Mouse (Mus musculus): ENCODE data around the gene Hcfc1r1. TPM values are rescaled to one million over a fixed set of nuclear protein-coding genes. Genes with fewer than 3 reads are reported as not detected.

Hcfc1r1 gene
- polyA plus RNA-seq, 1 experiment from 2014 or later, result 147 TPM

Other genes starting within 250 kb of the Hcfc1r1 start
- gene Vmn2r117, start 193.9 kb upstream of the Hcfc1r1 start, polyA plus RNA-seq (2014; fragmentation: Nextera tagmentation; extraction: Ambion mirVana), result not detected in 2 replicates
- 16.9 and 19.8 TPM in 2 replicates for gene Zfp213, start 109.4 kb upstream of the Hcfc1r1 start, polyA plus RNA-seq (2014; fragmentation: Nextera tagmentation; extraction: Ambion mirVana)
- gene Zfp13, start 74.1 kb upstream of the Hcfc1r1 start, polyA plus RNA-seq (2014; fragmentation: Nextera tagmentation; extraction: Ambion mirVana), result 26.6 TPM in 2 replicates
- not detected in 2 replicates for gene Zscan10, start 72.7 kb upstream of the Hcfc1r1 start, polyA plus RNA-seq (2014; fragmentation: Nextera tagmentation; extraction: Ambion mirVana)
- gene Mmp25, start 28.3 kb upstream of the Hcfc1r1 start, polyA plus RNA-seq (2014; fragmentation: Nextera tagmentation; extraction: Ambion mirVana), result 0.80 and 2.3 TPM in 2 replicates
- 0.29 TPM in 1 of 2 replicates, not detected in the other for gene Bicdl2, start 13.1 kb upstream of the Hcfc1r1 start, polyA plus RNA-seq (2014; fragmentation: Nextera tagmentation; extraction: Ambion mirVana)
- gene Thoc6, start 286 bp downstream of the Hcfc1r1 start, polyA plus RNA-seq (2014; fragmentation: Nextera tagmentation; extraction: Ambion mirVana), result 42.1 and 43.0 TPM in 2 replicates
- 2.6 and 3.8 TPM in 2 replicates for gene Tnfrsf12a, start 3.9 kb downstream of the Hcfc1r1 start, polyA plus RNA-seq (2014; fragmentation: Nextera tagmentation; extraction: Ambion mirVana)
- not detected in 2 replicates for gene Cldn6, start 5.7 kb downstream of the Hcfc1r1 start, polyA plus RNA-seq (2014; fragmentation: Nextera tagmentation; extraction: Ambion mirVana)
- 0.70 and 1.4 TPM in 2 replicates for gene Cldn9, start 10.4 kb downstream of the Hcfc1r1 start, polyA plus RNA-seq (2014; fragmentation: Nextera tagmentation; extraction: Ambion mirVana)
- 0.21 and 0.52 TPM in 2 replicates for gene 1520401A03Rik, start 49.2 kb downstream of the Hcfc1r1 start, polyA plus RNA-seq (2014; fragmentation: Nextera tagmentation; extraction: Ambion mirVana)
- 13.0 and 14.3 TPM in 2 replicates for gene Pkmyt1, start 52.7 kb downstream of the Hcfc1r1 start, polyA plus RNA-seq (2014; fragmentation: Nextera tagmentation; extraction: Ambion mirVana)
- gene Paqr4, start 67.3 kb downstream of the Hcfc1r1 start, polyA plus RNA-seq (2014; fragmentation: Nextera tagmentation; extraction: Ambion mirVana), result 49.6 and 51.4 TPM in 2 replicates
- 0.93 and 1.2 TPM in 2 replicates for gene Kremen2, start 72.2 kb downstream of the Hcfc1r1 start, polyA plus RNA-seq (2014; fragmentation: Nextera tagmentation; extraction: Ambion mirVana)
- gene Flywch1, start 98.0 kb downstream of the Hcfc1r1 start, polyA plus RNA-seq (2014; fragmentation: Nextera tagmentation; extraction: Ambion mirVana), result 192 and 216 TPM in 2 replicates
- 69.9 and 96.5 TPM in 2 replicates for gene Flywch2, start 112.5 kb downstream of the Hcfc1r1 start, polyA plus RNA-seq (2014; fragmentation: Nextera tagmentation; extraction: Ambion mirVana)
- 471 and 524 TPM in 2 replicates for gene Srrm2, start 116.9 kb downstream of the Hcfc1r1 start, polyA plus RNA-seq (2014; fragmentation: Nextera tagmentation; extraction: Ambion mirVana)
- 1,182 and 1,322 TPM in 2 replicates for gene Elob, start 155.5 kb downstream of the Hcfc1r1 start, polyA plus RNA-seq (2014; fragmentation: Nextera tagmentation; extraction: Ambion mirVana)
- not detected in 2 replicates for gene Prss33, start 162.5 kb downstream of the Hcfc1r1 start, polyA plus RNA-seq (2014; fragmentation: Nextera tagmentation; extraction: Ambion mirVana)
- gene Prss32, start 170.3 kb downstream of the Hcfc1r1 start, polyA plus RNA-seq (2014; fragmentation: Nextera tagmentation; extraction: Ambion mirVana), result not detected in 2 replicates
- gene Prss41, start 170.6 kb downstream of the Hcfc1r1 start, polyA plus RNA-seq (2014; fragmentation: Nextera tagmentation; extraction: Ambion mirVana), result 0.68 and 0.96 TPM in 2 replicates
- gene Prss21, start 194.5 kb downstream of the Hcfc1r1 start, polyA plus RNA-seq (2014; fragmentation: Nextera tagmentation; extraction: Ambion mirVana), result not detected in 2 replicates
- not detected in 2 replicates for gene Dcpp1, start 207.3 kb downstream of the Hcfc1r1 start, polyA plus RNA-seq (2014; fragmentation: Nextera tagmentation; extraction: Ambion mirVana)
- gene Dcpp2, start 207.3 kb downstream of the Hcfc1r1 start, polyA plus RNA-seq (2014; fragmentation: Nextera tagmentation; extraction: Ambion mirVana), result not detected in 2 replicates
- not detected in 2 replicates for gene Dcpp3, start 243.9 kb downstream of the Hcfc1r1 start, polyA plus RNA-seq (2014; fragmentation: Nextera tagmentation; extraction: Ambion mirVana)

All from neural tube, embryonic 14.5 days (tissue).